Mouse (Mus musculus): Measurements from ENCODE around the gene Ffar3.

Gene Ffar3

DNA sequence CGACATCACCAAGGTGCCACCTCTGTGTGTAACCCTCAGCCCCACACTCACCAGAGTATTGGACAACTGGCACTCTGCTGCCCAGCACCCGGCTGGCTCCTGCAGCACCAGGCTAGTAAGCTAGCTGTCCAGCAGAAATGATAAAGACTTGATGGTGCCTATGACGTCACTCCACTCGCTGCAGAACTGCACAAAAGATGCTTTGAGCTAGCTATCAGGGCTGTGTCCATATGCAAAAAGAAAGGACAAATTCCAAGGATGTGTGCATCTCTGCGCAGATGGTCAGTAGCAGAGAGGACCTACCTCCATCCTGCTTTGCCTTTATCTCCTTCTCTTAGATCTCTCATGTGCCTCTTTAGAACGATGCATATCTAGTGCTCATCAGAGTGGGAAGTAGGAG, at the start of gene Ffar3:
Ffar3 (minus strand) TSS at position 101 of the 400 bp plus-strand sequence.
- DNase-seq (ENCODE audit: low spot score in 2 of 2), result no peak

DNA sequence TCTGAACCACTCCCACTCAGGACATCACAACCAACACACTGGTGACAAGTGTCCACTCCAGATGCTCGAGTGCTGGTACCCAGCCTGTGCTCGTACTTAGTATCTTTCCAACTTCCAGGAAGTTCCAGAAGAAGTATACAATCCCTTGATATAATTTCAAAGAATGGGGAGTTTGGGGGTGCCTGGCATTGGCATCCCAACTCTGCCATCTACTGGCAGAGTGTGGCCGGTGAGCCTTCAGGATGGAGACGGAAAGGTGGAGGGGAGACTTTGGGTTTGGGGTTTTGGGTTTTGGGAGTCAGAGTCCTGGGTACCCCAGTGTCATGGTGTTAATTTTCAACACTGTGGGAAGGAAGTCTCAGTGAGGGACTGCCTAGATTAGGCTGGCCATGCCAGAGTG, 48.1 kb upstream of the Ffar3 start:
- DNase-seq (ENCODE audit: low spot score in 2 of 2), result peak in 1 of 2 experiments; percentile 48

DNA sequence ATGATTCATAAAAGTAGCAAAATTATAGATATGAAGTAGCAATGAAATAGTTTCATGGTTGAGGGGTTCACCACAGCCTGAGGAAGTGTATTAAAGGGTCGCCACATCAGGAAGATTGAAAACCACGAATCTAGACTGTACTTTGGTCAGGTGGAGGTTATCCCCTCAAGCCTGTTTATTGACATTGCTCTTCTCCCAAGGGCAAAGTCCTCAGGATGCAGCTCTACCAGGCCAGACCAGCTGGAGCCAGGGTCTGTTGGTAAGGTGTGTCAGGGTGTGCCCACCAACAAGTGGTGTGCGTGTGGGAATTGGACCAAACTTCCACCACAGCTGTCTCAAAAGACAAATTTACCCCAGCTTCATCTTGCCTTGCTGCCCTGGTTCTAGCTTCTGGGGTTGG, 39.2 kb upstream of the Ffar3 start:
- no peak for DNase-seq (ENCODE audit: low spot score in 2 of 2)

DNA sequence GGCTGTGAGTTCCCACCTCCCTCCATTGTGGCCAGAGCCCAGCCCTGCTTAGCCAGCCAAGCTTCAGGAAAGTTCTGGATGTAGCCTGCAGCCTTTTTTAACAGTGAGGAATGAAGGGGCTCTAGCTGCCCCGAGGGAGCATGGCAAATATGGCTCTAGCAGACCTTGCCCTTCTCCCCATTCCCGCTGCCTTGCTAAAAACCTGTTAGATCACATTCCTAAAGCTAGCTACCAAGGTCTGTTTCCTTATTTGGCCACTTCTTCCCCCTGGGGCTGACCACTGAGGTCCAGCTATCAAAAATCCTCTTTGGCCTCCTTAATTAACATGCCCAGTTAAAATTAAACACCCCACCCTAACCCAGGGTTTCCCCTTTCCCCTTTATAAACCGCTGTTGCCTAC, 36.5 kb upstream of the Ffar3 start:
- no peak for DNase-seq (ENCODE audit: low spot score in 2 of 2)

DNA sequence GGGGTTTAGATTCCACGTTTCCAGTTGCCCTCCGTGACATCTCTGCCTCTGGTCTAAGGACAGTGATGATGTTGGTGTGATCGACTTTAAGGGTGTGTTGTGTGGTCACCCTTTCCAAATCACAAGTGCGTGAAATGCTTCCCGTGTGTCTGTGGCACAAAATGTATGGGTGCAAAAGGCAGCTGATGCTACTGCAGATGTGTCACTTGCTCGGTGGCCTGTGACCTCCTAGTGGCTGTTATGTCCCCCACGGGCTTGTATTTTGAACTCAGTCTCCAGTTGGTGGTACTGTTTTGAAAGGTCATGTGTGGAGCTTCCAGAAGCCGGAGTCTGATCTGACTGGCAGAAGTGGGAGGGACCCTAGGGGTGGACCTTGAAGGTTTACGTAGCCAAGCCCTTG, 35.8 kb upstream of the Ffar3 start:
- no peak for DNase-seq (ENCODE audit: low spot score in 2 of 2)

DNA sequence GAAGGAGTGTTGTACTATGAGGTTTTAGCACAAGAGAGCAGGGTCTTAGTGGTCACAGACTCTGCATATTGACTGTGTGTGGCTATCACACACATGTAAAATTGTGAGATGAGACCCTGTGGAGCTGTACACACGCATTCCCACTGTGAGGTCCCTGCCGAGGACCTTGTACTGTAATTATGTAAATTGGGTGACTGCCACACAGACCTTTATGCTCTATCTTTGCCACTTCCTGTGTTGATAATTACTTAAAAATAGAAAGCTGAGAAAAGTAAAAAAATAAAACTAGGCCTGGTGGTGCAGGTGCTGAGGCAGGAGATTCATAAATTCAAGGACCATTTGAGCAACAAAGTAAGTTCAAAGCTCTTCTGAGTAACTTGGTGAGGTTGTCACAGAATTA, 34.7 kb upstream of the Ffar3 start:
- DNase-seq (ENCODE audit: low spot score in 2 of 2), result no peak

DNA sequence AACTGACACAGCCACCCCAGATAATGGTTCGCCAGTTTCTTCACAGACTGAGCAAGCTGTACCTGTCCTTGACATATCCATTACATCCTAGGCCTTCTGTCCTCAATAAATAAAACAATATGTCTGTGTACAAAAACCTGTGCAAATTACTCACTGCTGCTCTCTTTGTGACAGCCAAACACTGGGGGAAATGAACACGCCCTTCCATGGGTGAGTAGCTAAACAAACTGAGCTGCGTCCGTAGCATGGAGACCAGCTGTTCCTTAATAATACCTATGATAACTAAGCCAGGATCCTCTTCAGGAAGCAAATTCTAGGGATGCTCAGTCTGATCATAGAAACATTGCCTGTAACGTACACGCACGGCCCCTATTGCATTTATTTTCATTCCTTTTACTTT, 32.8 kb upstream of the Ffar3 start:
- no peak for DNase-seq (ENCODE audit: low spot score in 2 of 2)

DNA sequence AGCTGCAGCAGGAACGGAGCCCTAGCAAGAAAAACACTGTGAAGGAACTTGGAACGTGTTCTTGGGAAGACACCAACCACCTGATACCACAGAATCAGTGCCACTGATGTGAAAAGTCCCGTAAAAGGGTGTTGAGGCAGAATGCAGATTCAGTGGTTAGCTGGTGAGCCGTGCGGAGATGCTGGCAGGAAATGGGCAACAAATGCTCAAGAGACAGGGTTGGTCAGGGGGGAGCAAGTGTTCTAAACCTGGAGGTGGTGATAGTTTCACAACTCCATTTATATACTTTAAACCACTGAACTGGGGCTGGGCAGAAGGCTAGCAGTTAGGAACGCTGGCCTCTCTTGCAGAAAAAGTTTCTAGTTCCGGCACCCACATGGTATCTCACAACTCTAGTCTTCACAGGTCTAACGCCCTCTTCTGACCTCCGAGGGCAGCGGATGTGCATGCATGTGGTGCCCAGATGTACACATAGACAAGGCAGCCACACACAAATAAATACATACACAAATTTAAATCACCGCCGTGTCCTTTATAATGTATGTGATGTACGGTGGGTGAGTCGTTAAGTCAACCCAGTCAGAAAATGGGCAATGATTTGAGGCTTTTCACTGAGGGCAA, 31.7 kb upstream of the Ffar3 start:
- DNase-seq (ENCODE audit: low spot score in 2 of 2), result peak in 1 of 2 experiments; percentile 65

DNA sequence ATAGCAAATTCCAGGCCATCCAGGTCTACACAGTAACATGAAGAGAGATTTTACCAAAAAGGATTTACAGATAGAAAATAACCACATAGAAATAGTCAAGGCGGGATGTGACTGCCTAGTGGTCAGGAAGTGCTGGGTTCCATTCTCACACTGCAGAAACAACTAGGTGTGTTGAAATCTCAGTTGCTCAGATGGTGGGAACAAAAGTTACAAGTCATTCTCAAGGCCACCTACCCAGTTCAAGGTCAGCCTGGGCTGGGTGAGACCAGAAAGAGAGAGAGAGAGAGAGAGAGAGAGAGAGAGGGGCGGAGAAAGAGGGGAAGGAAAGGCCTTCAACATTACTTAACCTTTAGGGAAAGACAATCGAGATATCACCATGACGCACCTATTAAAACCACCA, 30.9 kb upstream of the Ffar3 start:
- no peak for DNase-seq (ENCODE audit: low spot score in 2 of 2)

DNA sequence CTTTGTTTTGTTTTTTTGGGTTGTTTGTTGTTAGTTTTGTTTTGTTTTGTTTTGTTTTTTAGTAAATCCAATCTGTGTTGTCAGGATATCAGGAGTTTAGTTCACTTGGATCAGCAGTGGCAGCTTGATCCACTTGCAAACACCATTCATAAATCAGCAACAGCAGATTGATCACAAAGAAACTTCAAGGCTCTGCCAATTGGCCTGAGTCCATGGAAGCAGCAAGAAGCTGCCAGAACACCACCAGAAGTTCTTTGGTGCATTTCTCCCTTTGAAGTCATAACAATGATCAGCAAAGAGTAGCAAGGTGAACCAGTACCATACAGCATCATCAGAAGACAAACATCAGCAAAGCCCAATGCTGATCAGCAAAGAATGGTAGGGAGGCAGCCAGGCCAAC, 28.1 kb upstream of the Ffar3 start:
- DNase-seq (ENCODE audit: low spot score in 2 of 2), result no peak

DNA sequence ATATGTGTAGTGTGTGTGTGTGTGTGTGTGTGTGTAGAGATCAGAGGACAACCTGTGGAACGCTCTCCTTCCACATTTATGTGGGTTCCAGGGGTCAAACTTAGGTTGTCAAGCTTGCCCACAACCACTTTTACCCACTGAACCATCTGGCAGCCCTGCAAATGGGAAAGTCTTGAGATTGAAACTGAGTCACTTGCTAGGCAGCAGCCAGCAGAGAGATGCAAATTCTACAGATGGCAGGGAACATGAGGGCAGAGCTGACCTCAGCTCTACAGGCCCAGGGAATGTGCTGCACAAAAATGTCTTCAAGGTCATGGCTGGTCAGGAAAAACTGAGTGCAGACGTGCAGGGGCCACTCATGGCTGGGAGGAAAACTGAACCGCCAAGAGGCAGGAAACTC, 25.4 kb upstream of the Ffar3 start:
- no peak for DNase-seq (ENCODE audit: low spot score in 2 of 2)

DNA sequence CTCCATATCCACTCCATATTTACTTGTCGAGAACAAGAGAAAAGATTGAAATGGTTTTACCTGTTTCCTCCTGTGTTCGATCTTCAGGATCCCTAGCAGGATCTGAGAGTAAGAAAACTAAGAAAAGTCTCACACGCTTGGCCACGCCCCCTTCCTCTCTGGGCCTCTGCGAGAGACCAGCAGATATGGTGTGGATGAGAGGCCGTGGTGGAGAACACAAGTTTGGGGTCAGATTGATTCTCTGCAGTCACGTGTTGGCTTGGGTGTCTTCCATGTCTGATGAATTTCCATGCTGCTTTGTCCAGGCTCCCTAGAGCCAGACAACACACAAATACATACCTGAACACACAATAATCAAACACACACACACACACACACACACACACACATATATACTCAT, 24.2 kb upstream of the Ffar3 start, which contains the start of gene Cd22:
Cd22 (minus strand) TSS at position 167 of the 400 bp plus-strand sequence.
- DNase-seq (ENCODE audit: low spot score in 2 of 2), result peak in 1 of 2 experiments; percentile 77

DNA sequence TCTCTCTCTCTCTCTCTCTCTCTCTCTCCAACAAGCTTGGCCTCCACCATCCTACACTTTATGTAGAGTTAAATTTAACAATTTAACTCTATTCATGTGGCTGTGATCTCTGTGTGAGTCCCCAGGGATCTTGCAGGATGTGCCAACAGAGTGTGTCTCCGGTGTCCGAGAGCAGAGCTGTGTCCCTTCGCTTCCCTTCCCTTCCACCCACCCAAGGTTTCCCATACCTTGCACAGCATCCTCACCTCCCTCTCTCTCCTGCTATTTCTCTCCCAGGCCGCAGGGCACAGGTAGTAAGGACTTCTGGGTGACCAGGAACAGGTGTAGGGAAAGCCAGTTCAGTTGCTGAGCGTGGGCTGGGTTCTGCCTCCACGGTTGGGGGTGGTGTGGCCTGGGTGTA, 23.0 kb upstream of the Ffar3 start:
- DNase-seq (ENCODE audit: low spot score in 2 of 2), result peak in 1 of 2 experiments; percentile 48

DNA sequence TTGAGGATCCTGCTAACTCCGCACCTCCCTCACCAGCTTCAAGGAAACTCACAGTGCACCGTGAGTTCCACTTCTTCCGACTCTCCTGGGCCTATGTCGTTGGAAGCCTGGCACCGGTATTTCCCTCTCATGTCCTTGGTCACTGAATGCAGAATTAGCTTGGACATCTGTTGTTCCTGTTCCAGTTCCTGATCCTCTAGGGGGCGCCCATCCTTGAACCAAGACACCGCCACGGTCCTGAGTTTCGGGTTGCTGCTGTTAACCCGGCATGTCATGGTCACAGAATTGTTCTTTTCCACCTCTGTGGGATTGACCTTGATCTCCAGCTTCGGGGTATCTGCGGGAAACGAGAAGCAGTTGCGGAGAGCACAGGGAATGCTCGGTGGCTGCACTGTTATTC, 17.1 kb upstream of the Ffar3 start:
- DNase-seq (ENCODE audit: low spot score in 2 of 2), result peak; percentile 54 to 86

DNA sequence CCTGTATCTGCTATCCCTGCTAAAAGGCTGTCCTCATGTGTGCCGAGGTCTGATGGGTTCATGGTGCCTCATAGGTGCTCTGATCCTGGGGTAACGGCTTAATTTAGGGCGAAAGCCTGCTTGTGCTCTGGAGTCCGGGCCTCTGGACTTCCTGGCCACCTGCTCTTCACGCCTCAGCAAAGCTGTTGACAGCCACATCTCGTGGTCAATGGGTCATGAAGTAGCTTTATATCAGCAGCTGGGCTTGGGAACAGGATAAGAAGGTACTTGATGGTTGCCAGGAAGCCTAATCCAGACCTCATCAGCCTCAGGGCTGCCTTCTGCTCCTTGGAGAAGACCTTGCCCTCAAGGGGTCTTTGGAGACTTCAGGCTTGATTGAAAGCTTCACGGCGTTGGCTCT, 7.4 kb upstream of the Ffar3 start:
- DNase-seq (ENCODE audit: low spot score in 2 of 2), result peak in 1 of 2 experiments; percentile 25

DNA sequence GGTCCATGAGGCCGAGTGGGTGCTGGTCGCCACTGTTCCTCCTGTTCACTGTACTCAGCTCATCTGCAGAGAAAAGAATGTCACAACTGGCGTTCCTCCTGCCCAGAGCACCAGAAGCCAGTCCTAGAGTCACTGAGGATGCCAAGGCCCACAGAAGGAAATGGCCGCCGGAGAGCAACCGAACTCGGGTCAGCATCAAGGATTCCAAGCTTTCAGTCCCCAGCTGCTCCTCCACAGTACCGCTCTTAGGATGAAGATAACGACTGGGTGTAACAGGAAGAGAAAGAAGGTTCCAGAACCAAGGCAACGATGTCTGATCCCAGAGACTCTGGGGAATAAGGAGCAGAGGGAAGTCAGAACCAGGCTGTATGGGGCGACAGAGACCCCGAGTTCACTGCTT, 5.5 kb upstream of the Ffar3 start, which contains the start of gene Ffar1:
Ffar1 (minus strand) TSS at position 101 of the 400 bp plus-strand sequence.
- no peak for DNase-seq (ENCODE audit: low spot score in 2 of 2)

DNA sequence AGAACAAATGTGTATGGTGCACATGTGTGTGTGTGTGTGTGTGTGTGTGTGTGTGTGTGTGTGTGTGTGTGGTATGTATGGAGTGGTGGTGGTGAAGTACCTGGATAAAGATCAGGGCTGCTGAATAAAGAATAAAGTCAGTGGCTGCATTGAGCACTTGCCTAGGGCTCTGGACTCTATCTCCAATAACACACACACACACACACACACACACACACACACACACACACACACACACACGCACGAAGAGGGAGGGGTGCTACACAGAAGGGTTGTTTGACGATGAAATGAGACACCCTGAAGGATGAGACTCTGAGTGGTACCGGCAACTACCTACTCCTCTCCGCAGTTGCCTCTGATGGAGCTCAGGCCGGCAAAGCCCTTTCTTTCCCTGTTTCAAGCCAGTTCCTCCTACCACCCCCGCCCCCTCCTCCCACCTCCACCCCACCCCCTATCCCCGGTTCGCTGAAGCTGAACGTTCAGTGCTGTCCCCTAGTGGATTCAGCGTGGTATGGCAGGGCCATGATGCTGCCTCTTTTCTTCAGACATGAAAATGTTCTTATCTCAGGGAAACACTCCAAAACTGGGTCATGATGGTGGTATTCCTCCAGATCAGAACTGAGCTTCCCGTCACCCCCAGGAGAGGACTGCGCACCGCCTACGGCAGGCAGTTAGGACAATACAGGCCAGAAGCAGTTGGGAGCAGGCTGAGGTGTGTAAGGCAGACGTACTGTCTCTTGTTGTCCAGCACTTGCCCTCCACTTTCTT, 3.8 kb upstream of the Ffar3 start:
- peak in 1 of 2 experiments; percentile 65 for DNase-seq (ENCODE audit: low spot score in 2 of 2)

DNA sequence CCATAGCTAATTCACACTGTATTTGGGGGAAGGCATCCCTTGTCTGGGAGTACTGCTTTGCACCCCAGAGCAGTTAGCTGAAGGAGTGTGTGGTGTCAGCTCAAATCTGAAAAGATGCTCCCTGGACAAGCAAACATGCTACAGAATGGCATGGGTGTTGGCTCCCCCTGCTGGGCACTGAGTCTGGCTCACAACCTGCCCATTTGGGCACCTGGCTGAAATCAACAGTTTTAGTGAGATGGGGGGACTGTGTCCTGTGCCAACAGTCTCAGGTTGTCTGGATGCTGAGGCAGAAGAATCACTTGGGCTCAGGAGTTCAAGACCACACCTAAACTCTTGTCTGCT, 3.3 kb upstream of the Ffar3 start:
- DNase-seq (ENCODE audit: low spot score in 2 of 2), result peak; percentile 55 to 88

DNA sequence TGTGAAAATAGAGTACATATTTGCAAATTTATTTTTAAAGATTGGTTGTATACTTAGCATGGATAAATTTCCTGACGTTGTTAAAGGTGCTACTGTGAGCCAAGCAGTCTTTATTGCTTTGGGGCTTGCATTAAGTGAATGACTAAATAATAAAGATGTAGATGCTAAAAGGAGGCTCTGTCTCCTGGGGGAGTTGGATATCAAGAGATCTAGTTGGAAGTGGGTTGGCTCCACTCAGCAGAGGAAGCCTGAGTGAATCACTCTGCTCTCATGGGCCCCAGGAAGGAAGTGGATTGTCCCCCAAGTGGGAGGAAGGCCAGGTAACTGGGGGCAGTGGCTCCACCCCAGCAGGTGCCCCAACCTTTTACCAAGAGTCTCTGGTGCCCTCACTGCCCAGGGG, 1.8 kb upstream of the Ffar3 start:
- DNase-seq (ENCODE audit: low spot score in 2 of 2), result no peak

DNA sequence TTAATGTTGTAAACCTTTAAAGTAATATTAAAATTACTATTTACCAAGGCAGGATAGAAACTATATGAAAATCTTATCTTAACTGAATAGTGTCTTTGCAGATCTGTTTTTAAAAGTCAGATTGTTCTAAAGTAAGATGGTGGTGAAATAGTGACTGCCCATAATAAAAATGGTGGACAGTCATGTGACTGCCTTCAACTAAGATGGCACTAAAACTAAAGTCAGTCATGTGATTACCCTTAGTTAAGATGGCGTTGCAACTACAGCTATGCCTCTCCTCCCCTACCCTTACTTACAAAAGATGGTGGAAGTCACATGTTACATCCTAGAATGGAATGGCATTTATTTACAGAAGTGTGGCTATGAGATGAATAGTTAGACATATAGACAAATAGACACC, 4.6 kb downstream of the Ffar3 start:
- no peak for DNase-seq (ENCODE audit: low spot score in 2 of 2)

DNA sequence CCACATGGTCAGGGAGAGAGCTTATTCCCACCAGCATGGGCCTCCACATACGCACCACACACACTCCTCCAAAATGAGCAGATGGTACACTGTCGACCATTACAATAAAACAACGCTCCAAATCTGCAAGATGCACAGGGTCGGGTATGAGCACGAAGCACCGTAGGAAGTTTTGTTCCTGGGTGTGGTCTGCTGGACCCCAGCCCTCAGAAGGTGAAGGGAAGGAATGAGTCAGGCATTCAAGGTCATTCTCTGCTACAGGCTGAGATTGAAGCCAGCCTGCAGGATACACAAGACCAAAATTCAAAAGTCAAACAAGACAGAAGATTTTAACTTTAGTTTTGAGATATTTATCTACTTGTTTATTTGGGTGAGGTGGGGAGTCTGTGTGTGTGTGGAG, 8.0 kb downstream of the Ffar3 start:
- DNase-seq (ENCODE audit: low spot score in 2 of 2), result no peak

DNA sequence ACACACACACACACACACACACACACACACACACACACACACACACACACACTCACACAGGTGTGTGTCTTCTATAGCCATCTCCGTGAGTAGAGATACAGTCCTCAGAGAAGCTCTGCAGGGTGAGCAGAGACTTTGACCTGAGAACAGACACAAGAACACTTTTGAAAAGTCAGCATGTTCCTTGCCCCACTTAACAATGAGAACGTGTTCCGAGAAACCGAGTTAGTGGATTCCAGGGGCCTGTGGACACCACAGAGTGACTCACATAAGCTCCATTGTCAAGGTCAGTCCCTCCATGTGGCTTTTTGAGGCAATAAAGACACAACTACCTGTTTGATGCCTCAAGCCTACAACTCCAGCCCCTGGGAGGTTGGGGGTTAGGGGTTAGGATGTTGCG, 8.6 kb downstream of the Ffar3 start:
- DNase-seq (ENCODE audit: low spot score in 2 of 2), result no peak

DNA sequence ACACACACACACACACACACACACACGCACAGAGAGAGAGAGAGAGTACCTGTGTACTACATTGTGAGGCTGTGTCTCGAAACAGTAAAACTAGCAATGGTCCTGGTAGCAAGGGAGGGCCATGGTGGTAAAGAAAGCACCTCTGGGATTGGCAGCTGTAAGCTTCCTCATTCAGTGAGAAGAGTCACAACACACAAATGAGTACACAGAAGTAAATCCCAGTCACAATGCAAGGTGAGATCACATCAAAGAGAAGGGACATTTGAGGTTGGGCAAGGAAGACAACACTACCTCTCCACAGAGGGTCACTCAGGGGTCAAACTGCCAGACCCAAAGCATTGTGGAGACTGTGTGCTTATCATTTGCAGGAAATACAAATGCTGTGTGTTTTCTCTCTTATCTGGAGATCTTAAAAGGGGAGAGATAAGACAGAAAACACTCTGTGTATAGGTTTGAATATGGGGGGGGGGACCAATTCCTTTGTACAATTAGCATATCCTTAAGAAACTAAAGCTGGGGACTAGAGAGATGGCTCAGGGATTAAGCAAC, 9.4 kb downstream of the Ffar3 start:
- no peak for DNase-seq (ENCODE audit: low spot score in 2 of 2)
